Mouse (Mus musculus) embryonic facial prominence, embryonic 10.5 days (tissue): ENCODE results near the gene Spem1. TPM values are rescaled to one million over a fixed set of nuclear protein-coding genes. Genes with fewer than 3 reads are reported as not detected.

Experiments used
- polyA plus RNA-seq: library from polyadenylated mRNA; unstranded; fragments of >200 nt; fragmentation: Nextera tagmentation; extraction: Ambion mirVana; gene quantifications from 2 replicates; pipeline ENCODE4 v1.2.1, GENCODE M21; 2016

Spem1 gene
- polyA plus RNA-seq, 1 experiment from 2014 or later: 0.14 TPM

Other genes with a start within 250 kb of the Spem1 start
- gene Wrap53, start 241.9 kb downstream of the Spem1 start, polyA plus RNA-seq: 41.6 and 43.5 TPM in 2 replicates
- gene Trp53, start 241.8 kb downstream of the Spem1 start, polyA plus RNA-seq: 219 and 225 TPM in 2 replicates
- 3.2 TPM in 2 replicates for gene Atp1b2, start 216.2 kb downstream of the Spem1 start, polyA plus RNA-seq
- not detected in 2 replicates for gene Shbg, start 204.3 kb downstream of the Spem1 start, polyA plus RNA-seq
- gene Sat2, start 200.2 kb downstream of the Spem1 start, polyA plus RNA-seq: 16.0 TPM in 2 replicates
- 45.2 and 45.5 TPM in 2 replicates for gene Fxr2, start 189.2 kb downstream of the Spem1 start, polyA plus RNA-seq
- gene Sox15, start 166.9 kb downstream of the Spem1 start, polyA plus RNA-seq: 0.17 TPM in 1 of 2 replicates, not detected in the other
- 64.9 and 67.2 TPM in 2 replicates for gene Mpdu1, start 159.5 kb downstream of the Spem1 start, polyA plus RNA-seq
- gene Cd68, start 156.0 kb downstream of the Spem1 start, polyA plus RNA-seq: 5.3 and 7.3 TPM in 2 replicates
- 780 and 781 TPM in 2 replicates for gene Eif4a1, start 149.8 kb downstream of the Spem1 start, polyA plus RNA-seq
- gene Senp3, start 140.1 kb downstream of the Spem1 start, polyA plus RNA-seq: 136 and 141 TPM in 2 replicates
- gene Tnfsf13, start 136.4 kb downstream of the Spem1 start, polyA plus RNA-seq: 0.15 TPM in 1 of 2 replicates, not detected in the other
- 1.2 and 2.2 TPM in 2 replicates for gene Tnfsf12, start 126.3 kb downstream of the Spem1 start, polyA plus RNA-seq
- 0.88 and 1.3 TPM in 2 replicates for gene Tnfsfm13, start 126.1 kb downstream of the Spem1 start, polyA plus RNA-seq
- 31.3 and 34.9 TPM in 2 replicates for gene Polr2a, start 63.5 kb downstream of the Spem1 start, polyA plus RNA-seq
- gene Slc35g3, start 60.2 kb downstream of the Spem1 start, polyA plus RNA-seq: 0.12 TPM in 1 of 2 replicates, not detected in the other
- gene Zbtb4, start 56.3 kb downstream of the Spem1 start, polyA plus RNA-seq: 0.55 and 1.0 TPM in 2 replicates
- 1.4 and 2.3 TPM in 2 replicates for gene Chrnb1, start 26.2 kb downstream of the Spem1 start, polyA plus RNA-seq
- 0.91 and 0.93 TPM in 2 replicates for gene Fgf11, start 20.3 kb downstream of the Spem1 start, polyA plus RNA-seq
- 2.1 and 2.7 TPM in 2 replicates for gene Tmem102, start 16.6 kb downstream of the Spem1 start, polyA plus RNA-seq
- gene Gm39566, start 6.9 kb downstream of the Spem1 start, polyA plus RNA-seq: not detected in 2 replicates
- gene Spem2, start 3.7 kb downstream of the Spem1 start, polyA plus RNA-seq: not detected in 2 replicates
- gene Nlgn2, start 15.6 kb upstream of the Spem1 start, polyA plus RNA-seq: 4.7 and 5.4 TPM in 2 replicates
- gene Tmem256, start 16.3 kb upstream of the Spem1 start, polyA plus RNA-seq: 321 and 340 TPM in 2 replicates
- 106 and 111 TPM in 2 replicates for gene Plscr3, start 24.2 kb upstream of the Spem1 start, polyA plus RNA-seq
- gene Tnk1, start 36.5 kb upstream of the Spem1 start, polyA plus RNA-seq: 2.3 and 3.1 TPM in 2 replicates
- 0.31 TPM in 1 of 2 replicates, not detected in the other for gene Tmem95, start 55.8 kb upstream of the Spem1 start, polyA plus RNA-seq
- 6.8 and 7.0 TPM in 2 replicates for gene Kctd11, start 59.2 kb upstream of the Spem1 start, polyA plus RNA-seq
- 1.3 and 1.5 TPM in 2 replicates for gene Acap1, start 73.4 kb upstream of the Spem1 start, polyA plus RNA-seq
- 14.7 and 14.8 TPM in 2 replicates for gene 2810408A11Rik, start 78.8 kb upstream of the Spem1 start, polyA plus RNA-seq
- 10.9 and 11.1 TPM in 2 replicates for gene Neurl4, start 78.9 kb upstream of the Spem1 start, polyA plus RNA-seq
- 87.6 and 89.1 TPM in 2 replicates for gene Gps2, start 91.7 kb upstream of the Spem1 start, polyA plus RNA-seq
- 2,818 and 3,035 TPM in 2 replicates for gene Eif5a, start 99.8 kb upstream of the Spem1 start, polyA plus RNA-seq
- 5.1 and 5.8 TPM in 2 replicates for gene Ybx2, start 113.6 kb upstream of the Spem1 start, polyA plus RNA-seq
- gene Slc2a4, start 126.0 kb upstream of the Spem1 start, polyA plus RNA-seq: 18.6 and 23.7 TPM in 2 replicates
- gene Cldn7, start 142.6 kb upstream of the Spem1 start, polyA plus RNA-seq: 56.3 and 56.4 TPM in 2 replicates
- 23.9 and 25.3 TPM in 2 replicates for gene Ctdnep1, start 159.0 kb upstream of the Spem1 start, polyA plus RNA-seq
- 157 and 161 TPM in 2 replicates for gene Elp5, start 160.3 kb upstream of the Spem1 start, polyA plus RNA-seq
- 317 and 331 TPM in 2 replicates for gene Gabarap, start 169.0 kb upstream of the Spem1 start, polyA plus RNA-seq
- gene Phf23, start 173.6 kb upstream of the Spem1 start, polyA plus RNA-seq: 96.5 and 98.3 TPM in 2 replicates
- gene Dvl2, start 178.4 kb upstream of the Spem1 start, polyA plus RNA-seq: 59.0 and 59.8 TPM in 2 replicates
- 42.2 and 46.3 TPM in 2 replicates for gene Acadvl, start 193.2 kb upstream of the Spem1 start, polyA plus RNA-seq
- 12.6 and 13.2 TPM in 2 replicates for gene Dlg4, start 194.8 kb upstream of the Spem1 start, polyA plus RNA-seq
- 0.55 and 0.70 TPM in 2 replicates for gene Asgr1, start 231.9 kb upstream of the Spem1 start, polyA plus RNA-seq